Mouse (Mus musculus) CH12.LX (cell line): ENCODE data around the gene Aplf.

Experiments used
- MYC ChIP-seq: IDR thresholded peaks from 2 replicates; pipeline ENCODE4 v1.6.1; 2011; ENCODE audit warnings: low read depth, mild to moderate bottlenecking, improper control_type of control experiment, low read length
- NELFE ChIP-seq: IDR thresholded peaks from 2 replicates; pipeline ENCODE4 v1.6.1; 2011; ENCODE audit warnings: low read depth, low read length, improper control_type of control experiment
- NRF1 ChIP-seq: IDR thresholded peaks from 2 replicates; pipeline ENCODE4 v1.6.1; 2014; ENCODE audit warnings: low read depth, mild to moderate bottlenecking, inconsistent platforms, low read length, improper control_type of control experiment, moderate library complexity
- PAX5 ChIP-seq: IDR thresholded peaks from 2 replicates; pipeline ENCODE4 v1.6.1; 2012; ENCODE audit warnings: low read length, inconsistent platforms, mixed read lengths
- POLR2A ChIP-seq: IDR thresholded peaks from 2 replicates; pipeline ENCODE4 v1.6.1; 2011; ENCODE audit warnings: low read depth, mild to moderate bottlenecking, improper control_type of control experiment, low read length
- USF1 ChIP-seq: IDR thresholded peaks from 2 replicates; pipeline ENCODE4 v1.6.1; 2014; ENCODE audit warnings: low read depth, mild to moderate bottlenecking, inconsistent platforms, low read length, improper control_type of control experiment
- ZC3H11A ChIP-seq: IDR thresholded peaks from 2 replicates; pipeline ENCODE4 v1.6.1; 2012; ENCODE audit warnings: low read depth, mild to moderate bottlenecking, inconsistent platforms, low read length, improper control_type of control experiment
- ZNF384 ChIP-seq: IDR thresholded peaks from 2 replicates; pipeline ENCODE4 v1.6.1; 2012; ENCODE audit warnings: low read depth, low read length, improper control_type of control experiment, inconsistent platforms

DNA sequence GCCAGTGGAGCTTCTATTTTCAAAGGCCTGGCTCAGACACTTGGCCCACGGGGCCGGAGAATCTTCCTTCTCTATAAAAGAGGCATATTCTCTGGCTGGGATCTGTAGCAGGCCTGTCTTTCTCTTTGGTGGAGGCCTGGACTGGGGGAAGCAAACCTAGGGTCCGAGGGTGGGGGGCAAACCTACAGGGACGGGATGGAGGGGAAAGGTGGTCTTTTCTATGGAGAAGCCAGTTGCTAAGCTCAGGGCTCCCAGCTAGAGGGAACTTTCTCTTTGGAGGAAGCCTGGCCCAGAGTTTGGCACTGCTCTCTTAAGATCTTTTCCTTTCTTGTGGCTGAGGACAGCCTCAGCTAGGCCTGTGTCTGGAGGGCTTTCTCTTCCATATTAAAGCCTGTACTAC lies 668 bp upstream of the Aplf start:
- TF ChIP-seq PAX5: no peak
- TF ChIP-seq MYC: no peak
- no peak for TF ChIP-seq ZC3H11A
- no peak for TF ChIP-seq NELFE
- no peak for TF ChIP-seq POLR2A
- no peak for TF ChIP-seq USF1
- TF ChIP-seq ZNF384: no peak
- TF ChIP-seq NRF1: no peak
